Mouse (Mus musculus) MEL (cell line): ENCODE measurements around the gene AC124502.3.
"Not testable (repeated sequence)": the region's sequence is repeated elsewhere in the genome, so short reads cannot be mapped to it uniquely, and the experiment has no call there.

Experiments
- CHD2 ChIP-seq: IDR thresholded peaks from 2 replicates; pipeline ENCODE4 v1.6.1; 2011; ENCODE audit warnings: low read length, improper control_type of control experiment
- CTCF ChIP-seq, 3 experiments: IDR thresholded peaks in 2 of 3; conservative IDR thresholded peaks in 1 of 3; 2 replicates each; pipeline ENCODE4 v1.5.1; 2011 to 2012; ENCODE audit warnings: low read length in 3 of 3, low read depth in 2 of 3, mild to moderate bottlenecking in 2 of 3, improper control_type of control experiment in 1 of 3, inconsistent platforms in 1 of 3, mixed read lengths in 1 of 3, moderate library complexity in 1 of 3; ENCODE audit not compliant: control insufficient read depth in 1 of 3, insufficient read depth in 1 of 3, poor library complexity in 1 of 3, severe bottlenecking in 1 of 3
- EP300 ChIP-seq, 2 experiments: IDR thresholded peaks; 2 replicates each; pipeline ENCODE4 v1.6.1; 2011; ENCODE audit warnings: improper control_type of control experiment in 2 of 2, low read length in 2 of 2, low read depth in 1 of 2, mild to moderate bottlenecking in 1 of 2
- MAFK ChIP-seq: IDR thresholded peaks from 2 replicates; pipeline ENCODE4 v1.6.1; 2011; ENCODE audit warnings: low read depth, mild to moderate bottlenecking, low read length, improper control_type of control experiment, borderline replicate concordance
- MAX ChIP-seq: IDR thresholded peaks from 2 replicates; pipeline ENCODE4 v1.6.1; 2011; ENCODE audit warnings: low read length, improper control_type of control experiment
- NELFE ChIP-seq: IDR thresholded peaks from 2 replicates; pipeline ENCODE4 v1.6.1; 2011; ENCODE audit warnings: low read depth, low read length, improper control_type of control experiment
- POLR2A ChIP-seq, 2 experiments: IDR thresholded peaks; 2 replicates each; pipeline ENCODE4 v1.6.1; 2011 to 2012; ENCODE audit warnings: low read length in 2 of 2, mild to moderate bottlenecking in 2 of 2, control low read depth in 1 of 2, improper control_type of control experiment in 1 of 2, low read depth in 1 of 2, moderate library complexity in 1 of 2; ENCODE audit not compliant: control insufficient read depth in 1 of 2, insufficient read depth in 1 of 2, poor library complexity in 1 of 2
- POLR2AphosphoS2 ChIP-seq: IDR thresholded peaks from 2 replicates; pipeline ENCODE4 v1.6.1; 2011; ENCODE audit warnings: low read length, improper control_type of control experiment
- SMC3 ChIP-seq: IDR thresholded peaks from 2 replicates; pipeline ENCODE4 v1.6.1; 2011; ENCODE audit warnings: low read depth, low read length, improper control_type of control experiment
- ZKSCAN1 ChIP-seq: IDR thresholded peaks from 2 replicates; pipeline ENCODE4 v1.6.1; 2012; ENCODE audit warnings: low read depth, mild to moderate bottlenecking, inconsistent platforms, low read length, improper control_type of control experiment, moderate library complexity
- ZNF384 ChIP-seq: IDR thresholded peaks from 2 replicates; pipeline ENCODE4 v1.6.1; 2012; ENCODE audit warnings: low read depth, mild to moderate bottlenecking, inconsistent platforms, low read length, improper control_type of control experiment

- TF ChIP-seq SMC3 (peak; percentile 31), CTCF (IDR thresholded peaks at IDR 0.05 in 2 of 3, conservative IDR thresholded peaks at IDR 0.05 in 1 of 3; ENCODE audit: control insufficient read depth in 1 of 3, insufficient read depth in 1 of 3, low read depth in 2 of 3, low read length in 3 of 3, poor library complexity in 1 of 3, severe bottlenecking in 1 of 3) (peak in 2 of 3 experiments; percentile 13 to 43; a peak in 2 of 6 replicates)
- TF ChIP-seq MAX; POLR2A (IDR thresholded peaks at IDR 0.05; ENCODE audit: control insufficient read depth in 1 of 2, insufficient read depth in 1 of 2, low read depth in 1 of 2, low read length in 2 of 2, poor library complexity in 1 of 2); NELFE; ZNF384; CHD2; POLR2AphosphoS2; MAFK; EP300 (IDR thresholded peaks at IDR 0.05; ENCODE audit: low read depth in 1 of 2, low read length in 2 of 2); ZKSCAN1: not testable (repeated sequence)
Observed at GRCm38 (mm10) chr19:5086533-5086932, 47.8 kb downstream of the AC124502.3 start.
